Mouse (Mus musculus): ENCODE data around the gene Adamts7. TPM values are rescaled to one million over a fixed set of nuclear protein-coding genes. Genes with fewer than 3 reads are reported as not detected.

Adamts7 gene
- polyA plus RNA-seq, 1 experiment, result 19.9 TPM

- no peaks in the 10 kb centered on the region for H3K36me3 ChIP-seq (ENCODE audit: control insufficient read depth, insufficient read depth)
- H3K4me2 ChIP-seq (ENCODE audit: low read depth), result no peak overlapping the region
- no peaks in the 10 kb centered on the region for H3K79me2 ChIP-seq (ENCODE audit: control insufficient read depth, insufficient read depth)
- TF ChIP-seq USF1 (IDR thresholded peaks at IDR 0.05; ENCODE audit: low read depth) (no peak), SRF (IDR thresholded peaks at IDR 0.05; ENCODE audit: control insufficient read depth, insufficient read length, low read depth) (no peak), POLR2A (IDR thresholded peaks at IDR 0.05; ENCODE audit: insufficient read length, low read depth) (no peak), POLR2AphosphoS2 (IDR thresholded peaks at IDR 0.05; ENCODE audit: insufficient read length, low read depth) (no peak), CEBPB (IDR thresholded peaks at IDR 0.05; ENCODE audit: insufficient read depth, poor library complexity, severe bottlenecking) (no peak), MYOG (IDR thresholded peaks at IDR 0.05; ENCODE audit: control insufficient read depth in 1 of 3, insufficient read depth in 1 of 3, insufficient read length in 2 of 3, low read depth in 2 of 3) (no peak), REST (IDR thresholded peaks at IDR 0.05; ENCODE audit: insufficient read depth, insufficient read length) (no peak), E2F4 (IDR thresholded peaks at IDR 0.05; ENCODE audit: insufficient read depth) (no peak), TCF3 (IDR thresholded peaks at IDR 0.05; ENCODE audit: insufficient read length, low read depth) (no peak)
- no peak overlapping the region for H3ac ChIP-seq (ENCODE audit: control insufficient read depth, insufficient read length)
- H3K27me3 ChIP-seq (ENCODE audit: control insufficient read depth, insufficient read depth, insufficient read length), result no peaks in the 10 kb centered on the region
- no peak overlapping the region for H3K4me3 ChIP-seq
These were observed 29.1 kb upstream of the Adamts7 start for GRCm38 (mm10) chr9:90133562-90134355.

GRCm38 (mm10) chr9:90135466-90135865, 27.4 kb upstream of the Adamts7 start:
- Histone ChIP-seq H3K27me3 (ENCODE audit: control insufficient read depth, insufficient read depth, insufficient read length) (no peaks in the 10 kb centered on the region), H3K4me2 (ENCODE audit: low read depth) (no peak overlapping the region), H3K36me3 (ENCODE audit: control insufficient read depth, insufficient read depth) (no peaks in the 10 kb centered on the region), H3K79me2 (ENCODE audit: control insufficient read depth, insufficient read depth) (no peaks in the 10 kb centered on the region), H3K4me3 (no peak overlapping the region), H3ac (ENCODE audit: control insufficient read depth, insufficient read length) (no peak overlapping the region)
- TF ChIP-seq MAX (IDR thresholded peaks at IDR 0.05; ENCODE audit: low read depth) (no peak), TCF3 (IDR thresholded peaks at IDR 0.05; ENCODE audit: insufficient read length, low read depth) (no peak), CEBPB (IDR thresholded peaks at IDR 0.05; ENCODE audit: insufficient read depth, poor library complexity, severe bottlenecking) (no peak), POLR2AphosphoS2 (IDR thresholded peaks at IDR 0.05; ENCODE audit: insufficient read length, low read depth) (no peak), REST (IDR thresholded peaks at IDR 0.05; ENCODE audit: insufficient read depth, insufficient read length) (no peak), E2F4 (IDR thresholded peaks at IDR 0.05; ENCODE audit: insufficient read depth) (no peak), MYOD1 (IDR thresholded peaks at IDR 0.05; ENCODE audit: control insufficient read depth in 1 of 3, insufficient read length in 2 of 3, low read depth in 2 of 3) (no peak), MYOG (IDR thresholded peaks at IDR 0.05; ENCODE audit: control insufficient read depth in 1 of 3, insufficient read depth in 1 of 3, insufficient read length in 2 of 3, low read depth in 2 of 3) (no peak), SRF (IDR thresholded peaks at IDR 0.05; ENCODE audit: control insufficient read depth, insufficient read length, low read depth) (no peak), USF1 (IDR thresholded peaks at IDR 0.05; ENCODE audit: low read depth) (no peak), POLR2A (IDR thresholded peaks at IDR 0.05; ENCODE audit: insufficient read length, low read depth) (no peak), TCF12 (IDR thresholded peaks at IDR 0.05; ENCODE audit: insufficient read depth, poor library complexity, severe bottlenecking) (no peak)

DNA sequence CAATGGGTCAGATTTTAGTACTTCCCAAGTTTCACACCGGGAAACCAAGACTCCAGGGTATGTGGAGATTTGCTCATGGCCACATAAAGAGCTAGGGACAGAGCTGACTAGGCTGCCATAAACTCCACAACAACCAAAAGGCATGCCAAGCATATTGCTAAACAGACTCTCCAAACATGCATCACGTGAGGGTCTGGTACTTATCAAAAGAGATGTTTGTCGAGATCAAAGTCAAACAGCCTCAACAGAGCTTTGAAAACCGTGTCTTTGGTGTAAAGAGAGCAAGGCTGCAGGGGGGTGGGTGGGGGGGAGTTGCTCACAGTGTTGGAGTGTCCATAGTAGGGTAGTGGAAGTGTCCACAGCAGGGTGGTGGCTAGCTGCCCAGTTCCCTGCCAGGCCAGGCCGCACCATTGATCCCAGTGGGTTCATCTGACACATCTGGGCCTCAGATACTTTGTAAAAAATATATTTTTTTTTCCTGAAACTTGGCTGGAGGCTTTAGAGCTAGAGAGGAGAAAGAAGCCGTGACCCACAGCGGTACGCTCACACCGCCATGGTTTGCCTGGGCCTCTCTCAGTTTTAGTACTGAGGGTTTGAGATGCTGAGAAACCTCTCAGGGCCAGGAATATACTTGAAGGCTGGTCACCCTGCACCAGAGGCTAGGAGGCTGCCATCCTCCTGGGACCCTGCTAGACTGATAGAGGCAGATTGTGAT, 26.7 kb upstream of the Adamts7 start:
- Histone ChIP-seq H3K79me2 (ENCODE audit: control insufficient read depth, insufficient read depth) (no peaks in the 10 kb centered on the region), H3K27me3 (ENCODE audit: control insufficient read depth, insufficient read depth, insufficient read length) (no peaks in the 10 kb centered on the region), H3K4me3 (no peak overlapping the region), H3K36me3 (ENCODE audit: control insufficient read depth, insufficient read depth) (no peaks in the 10 kb centered on the region), H3ac (ENCODE audit: control insufficient read depth, insufficient read length) (no peak overlapping the region), H3K4me2 (ENCODE audit: low read depth) (no peak overlapping the region)
- TF ChIP-seq E2F4 (IDR thresholded peaks at IDR 0.05; ENCODE audit: insufficient read depth), result no peak
- no peak for TF ChIP-seq TCF12 (IDR thresholded peaks at IDR 0.05; ENCODE audit: insufficient read depth, poor library complexity, severe bottlenecking)
- no peak for TF ChIP-seq POLR2AphosphoS2 (IDR thresholded peaks at IDR 0.05; ENCODE audit: insufficient read length, low read depth)
- TF ChIP-seq REST (IDR thresholded peaks at IDR 0.05; ENCODE audit: insufficient read depth, insufficient read length), result no peak
- no peak for TF ChIP-seq MYOD1 (IDR thresholded peaks at IDR 0.05; ENCODE audit: control insufficient read depth in 1 of 3, insufficient read length in 2 of 3, low read depth in 2 of 3)
- TF ChIP-seq MAX (IDR thresholded peaks at IDR 0.05; ENCODE audit: low read depth), result no peak
- TF ChIP-seq CEBPB (IDR thresholded peaks at IDR 0.05; ENCODE audit: insufficient read depth, poor library complexity, severe bottlenecking), result no peak
- TF ChIP-seq SRF (IDR thresholded peaks at IDR 0.05; ENCODE audit: control insufficient read depth, insufficient read length, low read depth), result no peak
- no peak for TF ChIP-seq TCF3 (IDR thresholded peaks at IDR 0.05; ENCODE audit: insufficient read length, low read depth)
- TF ChIP-seq MYOG (IDR thresholded peaks at IDR 0.05; ENCODE audit: control insufficient read depth in 1 of 3, insufficient read depth in 1 of 3, insufficient read length in 2 of 3, low read depth in 2 of 3), result no peak
- no peak for TF ChIP-seq POLR2A (IDR thresholded peaks at IDR 0.05; ENCODE audit: insufficient read length, low read depth)
- no peak for TF ChIP-seq USF1 (IDR thresholded peaks at IDR 0.05; ENCODE audit: low read depth)

GRCm38 (mm10) chr9:90136678-90136965, 26.2 kb upstream of the Adamts7 start:
- Histone ChIP-seq H3K79me2 (ENCODE audit: control insufficient read depth, insufficient read depth) (no peaks in the 10 kb centered on the region), H3K4me2 (ENCODE audit: low read depth) (no peak overlapping the region), H3K27me3 (ENCODE audit: control insufficient read depth, insufficient read depth, insufficient read length) (no peaks in the 10 kb centered on the region), H3K4me3 (no peak overlapping the region), H3ac (ENCODE audit: control insufficient read depth, insufficient read length) (no peak overlapping the region), H3K36me3 (ENCODE audit: control insufficient read depth, insufficient read depth) (no peaks in the 10 kb centered on the region)
- no peak for TF ChIP-seq SRF (IDR thresholded peaks at IDR 0.05; ENCODE audit: control insufficient read depth, insufficient read length, low read depth)
- TF ChIP-seq MYOG (IDR thresholded peaks at IDR 0.05; ENCODE audit: control insufficient read depth in 1 of 3, insufficient read depth in 1 of 3, insufficient read length in 2 of 3, low read depth in 2 of 3), result no peak
- no peak for TF ChIP-seq MAX (IDR thresholded peaks at IDR 0.05; ENCODE audit: low read depth)
- TF ChIP-seq USF1 (IDR thresholded peaks at IDR 0.05; ENCODE audit: low read depth), result no peak
- no peak for TF ChIP-seq CEBPB (IDR thresholded peaks at IDR 0.05; ENCODE audit: insufficient read depth, poor library complexity, severe bottlenecking)
- TF ChIP-seq POLR2A (IDR thresholded peaks at IDR 0.05; ENCODE audit: insufficient read length, low read depth), result no peak
- TF ChIP-seq REST (IDR thresholded peaks at IDR 0.05; ENCODE audit: insufficient read depth, insufficient read length), result no peak
- no peak for TF ChIP-seq TCF3 (IDR thresholded peaks at IDR 0.05; ENCODE audit: insufficient read length, low read depth)
- no peak for TF ChIP-seq MYOD1 (IDR thresholded peaks at IDR 0.05; ENCODE audit: control insufficient read depth in 1 of 3, insufficient read length in 2 of 3, low read depth in 2 of 3)

Data from myocyte (in vitro differentiated cells).